Mouse (Mus musculus): ENCODE results near the gene Ogdh. TPM values are rescaled to one million over a fixed set of nuclear protein-coding genes. Genes with fewer than 3 reads are reported as not detected.
"Not testable (repeated sequence)": the region's sequence is repeated elsewhere in the genome, so short reads cannot be mapped to it uniquely, and the experiment has no call there.

Gene Ogdh
- polyA plus RNA-seq, 1 experiment: 420 TPM

- WGBS: 77% methylated on average over 4 of the region's 4 CpGs
- Histone ChIP-seq H3K27ac (ENCODE audit: insufficient read depth, low read depth, low read length) (no peak overlapping the region), H3K36me3 (ENCODE audit: control insufficient read depth, insufficient read depth, low read length) (peaks cover 12% of the 10 kb centered on the region), H3K27me3 (replicated peaks; ENCODE audit: control insufficient read depth, insufficient read depth, low read length) (no peaks in the 10 kb centered on the region), H3K4me1 (ENCODE audit: control insufficient read depth, insufficient read depth, low read length) (no peaks in the 10 kb centered on the region), H3K4me3 (ENCODE audit: insufficient read depth, low read depth, low read length) (no peak overlapping the region)
- DNase-seq: no peak
- TF ChIP-seq CTCF (conservative IDR thresholded peaks at IDR 0.05; ENCODE audit: insufficient read depth, insufficient read length, low read depth, low read length) (no peak), POLR2A (IDR thresholded peaks at IDR 0.05; ENCODE audit: low read depth, low read length) (no peak)
These were observed 63.7 kb downstream of the Ogdh start for GRCm38 (mm10) chr11:6355106-6355505.

- H3K4me1 ChIP-seq (ENCODE audit: control insufficient read depth, insufficient read depth, low read length): no peaks in the 10 kb centered on the region
- WGBS: 94% methylated on average over 9 of the region's 9 CpGs
- H3K4me3 ChIP-seq (ENCODE audit: insufficient read depth, low read depth, low read length): no peak overlapping the region
- no peaks in the 10 kb centered on the region for H3K27me3 ChIP-seq (replicated peaks; ENCODE audit: control insufficient read depth, insufficient read depth, low read length)
- TF ChIP-seq CTCF (conservative IDR thresholded peaks at IDR 0.05; ENCODE audit: insufficient read depth, insufficient read length, low read depth, low read length) (no peak), POLR2A (IDR thresholded peaks at IDR 0.05; ENCODE audit: low read depth, low read length) (no peak)
- no peak overlapping the region for H3K27ac ChIP-seq (ENCODE audit: insufficient read depth, low read depth, low read length)
- no peaks in the 10 kb centered on the region for H3K36me3 ChIP-seq (ENCODE audit: control insufficient read depth, insufficient read depth, low read length)
- no peak for DNase-seq
These were observed 73.3 kb downstream of the Ogdh start for GRCm38 (mm10) chr11:6364581-6365275.

- Histone ChIP-seq H3K36me3 (ENCODE audit: control insufficient read depth, insufficient read depth, low read length) (no peaks in the 10 kb centered on the region), H3K4me3 (ENCODE audit: insufficient read depth, low read depth, low read length) (no peak overlapping the region), H3K27ac (ENCODE audit: insufficient read depth, low read depth, low read length) (peak overlapping the region; percentile 6; the same call in 1 of the 2 replicates), H3K27me3 (replicated peaks; ENCODE audit: control insufficient read depth, insufficient read depth, low read length) (no peaks in the 10 kb centered on the region), H3K4me1 (ENCODE audit: control insufficient read depth, insufficient read depth, low read length) (no peaks in the 10 kb centered on the region)
- WGBS: 16% methylated on average over 11 of the region's 11 CpGs
- peak; percentile 89 for TF ChIP-seq CTCF (conservative IDR thresholded peaks at IDR 0.05; ENCODE audit: insufficient read depth, insufficient read length, low read depth, low read length)
- peak; percentile 12 for TF ChIP-seq POLR2A (IDR thresholded peaks at IDR 0.05; ENCODE audit: low read depth, low read length)
- DNase-seq: peak; percentile 87
These were observed 74.5 kb downstream of the Ogdh start for GRCm38 (mm10) chr11:6365885-6366284.

- H3K4me1 ChIP-seq (ENCODE audit: control insufficient read depth, insufficient read depth, low read length): no peaks in the 10 kb centered on the region
- no peak overlapping the region for H3K4me3 ChIP-seq (ENCODE audit: insufficient read depth, low read depth, low read length)
- TF ChIP-seq CTCF (conservative IDR thresholded peaks at IDR 0.05; ENCODE audit: insufficient read depth, insufficient read length, low read depth, low read length) (no peak), POLR2A (IDR thresholded peaks at IDR 0.05; ENCODE audit: low read depth, low read length) (no peak)
- WGBS: 61% methylated on average over 6 of the region's 6 CpGs
- H3K36me3 ChIP-seq (ENCODE audit: control insufficient read depth, insufficient read depth, low read length): no peaks in the 10 kb centered on the region
- no peak for DNase-seq
- no peak overlapping the region for H3K27ac ChIP-seq (ENCODE audit: insufficient read depth, low read depth, low read length)
- no peaks in the 10 kb centered on the region for H3K27me3 ChIP-seq (replicated peaks; ENCODE audit: control insufficient read depth, insufficient read depth, low read length)
These were observed 75.0 kb downstream of the Ogdh start for GRCm38 (mm10) chr11:6366434-6366833.

GRCm38 (mm10) chr11:6367156-6367555, 75.7 kb downstream of the Ogdh start:
- Histone ChIP-seq H3K36me3 (ENCODE audit: control insufficient read depth, insufficient read depth, low read length) (no peaks in the 10 kb centered on the region), H3K27me3 (replicated peaks; ENCODE audit: control insufficient read depth, insufficient read depth, low read length) (no peaks in the 10 kb centered on the region), H3K4me3 (ENCODE audit: insufficient read depth, low read depth, low read length) (no peak overlapping the region), H3K4me1 (ENCODE audit: control insufficient read depth, insufficient read depth, low read length) (no peaks in the 10 kb centered on the region), H3K27ac (ENCODE audit: insufficient read depth, low read depth, low read length) (no peak overlapping the region)
- 65% methylated on average over 4 of the region's 4 CpGs for WGBS
- DNase-seq: no peak
- TF ChIP-seq CTCF (conservative IDR thresholded peaks at IDR 0.05; ENCODE audit: insufficient read depth, insufficient read length, low read depth, low read length): no peak
- TF ChIP-seq POLR2A (IDR thresholded peaks at IDR 0.05; ENCODE audit: low read depth, low read length): no peak

GRCm38 (mm10) chr11:6367986-6368385, 76.6 kb downstream of the Ogdh start:
- DNase-seq; H3K36me3 ChIP-seq (ENCODE audit: control insufficient read depth, insufficient read depth, low read length); H3K27me3 ChIP-seq (replicated peaks; ENCODE audit: control insufficient read depth, insufficient read depth, low read length); H3K27ac ChIP-seq (ENCODE audit: insufficient read depth, low read depth, low read length); H3K4me1 ChIP-seq (ENCODE audit: control insufficient read depth, insufficient read depth, low read length); H3K4me3 ChIP-seq (ENCODE audit: insufficient read depth, low read depth, low read length): not testable (repeated sequence)
- WGBS: 85% methylated on average over 5 of the region's 5 CpGs

- DNase-seq: no peak
- 89% methylated on average over 11 of the region's 11 CpGs for WGBS
- no peak overlapping the region for H3K27ac ChIP-seq (ENCODE audit: insufficient read depth, low read depth, low read length)
These were observed 80.1 kb downstream of the Ogdh start for GRCm38 (mm10) chr11:6371376-6372155.

More at GRCm38 (mm10) chr11:6371376-6372155, 80.1 kb downstream of the Ogdh start:
- H3K4me3 ChIP-seq (ENCODE audit: insufficient read depth, low read depth, low read length): no peak overlapping the region
- TF ChIP-seq POLR2A (IDR thresholded peaks at IDR 0.05; ENCODE audit: low read depth, low read length): no peak
- no peak for TF ChIP-seq CTCF (conservative IDR thresholded peaks at IDR 0.05; ENCODE audit: insufficient read depth, insufficient read length, low read depth, low read length)
- H3K36me3 ChIP-seq (ENCODE audit: control insufficient read depth, insufficient read depth, low read length): no peaks in the 10 kb centered on the region
- no peaks in the 10 kb centered on the region for H3K4me1 ChIP-seq (ENCODE audit: control insufficient read depth, insufficient read depth, low read length)
- H3K27me3 ChIP-seq (replicated peaks; ENCODE audit: control insufficient read depth, insufficient read depth, low read length): no peaks in the 10 kb centered on the region
